Mouse (Mus musculus) forebrain, postnatal 0 days (tissue): ENCODE data around the gene Gipc1. TPM values are rescaled to one million over a fixed set of nuclear protein-coding genes. Genes with fewer than 3 reads are reported as not detected.

Experiments used
- ATAC-seq: fragments of 200-750 bp; cut with Nextera tagmentation; 2 replicates; pipeline ENCODE4 v1.8.0; 2017; ENCODE audit warnings: mild to moderate bottlenecking, moderate library complexity
- DNase-seq: peaks from one replicate; pipeline ENCODE4 v3.0.0-alpha.2; 2015
- H3K27ac ChIP-seq: fragments of 300-500 bp; sonication (generic); 2 replicates; pipeline ENCODE4 v1.5.1; 2014; ENCODE audit warnings: low read depth, mild to moderate bottlenecking, antibody characterized with exemption, low read length, moderate library complexity, mixed read lengths
- H3K27me3 ChIP-seq: fragments of 300-500 bp; sonication (generic); 2 replicates; pipeline ENCODE4 v1.6.1; 2014; ENCODE audit warnings: mild to moderate bottlenecking, low read length, mixed read lengths; ENCODE audit not compliant: insufficient read depth
- H3K36me3 ChIP-seq: fragments of 300-500 bp; sonication (generic); 2 replicates; pipeline ENCODE4 v1.6.1; 2014; ENCODE audit warnings: mild to moderate bottlenecking, moderate library complexity; ENCODE audit not compliant: insufficient read depth
- H3K4me1 ChIP-seq: fragments of 300-500 bp; sonication (generic); 2 replicates; pipeline ENCODE4 v1.6.1; 2014; ENCODE audit warnings: antibody characterized with exemption; ENCODE audit not compliant: insufficient read depth
- H3K4me2 ChIP-seq: fragments of 300-500 bp; sonication (generic); 2 replicates; pipeline ENCODE4 v1.6.1; 2014; ENCODE audit warnings: low read depth, mild to moderate bottlenecking, moderate library complexity
- H3K4me3 ChIP-seq: fragments of 300-500 bp; sonication (generic); 2 replicates; pipeline ENCODE4 v1.5.1; 2014; ENCODE audit warnings: low read depth, low read length, mixed read lengths
- H3K9ac ChIP-seq: fragments of 300-500 bp; sonication (generic); 2 replicates; pipeline ENCODE4 v1.6.1; 2014; ENCODE audit warnings: mild to moderate bottlenecking
- H3K9me3 ChIP-seq: fragments of 300-500 bp; sonication (generic); 2 replicates; pipeline ENCODE4 v1.6.1; 2016; ENCODE audit warnings: low read length
- CTCF ChIP-seq: sonication (generic); IDR thresholded peaks from 2 replicates; pipeline ENCODE4 v1.5.1; 2016; ENCODE audit warnings: antibody characterized with exemption, control low read depth, low read depth
- WGBS: fragments of 180-500 bp; shearing (Covaris S2); extraction: QIAGEN DNeasy Blood & Tissue Kit; methylation state at CpG from one replicate; pipeline ENCODE4 v1.1.7; 2014; 5-methylcytosine and 5-hydroxymethylcytosine counted together
- polyA plus RNA-seq: library from polyadenylated mRNA; unstranded; fragments of >200 nt; fragmentation: Nextera tagmentation; extraction: Ambion mirVana; gene quantifications from 2 replicates; pipeline ENCODE4 v1.2.1, GENCODE M21; 2015
- total RNA-seq: library from RNA; depleted of rRNA; stranded (reverse); fragments of >200 nt; gene quantifications from 2 replicates; pipeline ENCODE4 v1.2.3, GENCODE M21; 2014

The Gipc1 gene
- total and polyA plus RNA-seq, 2 experiments from 2014 or later = 77.8 to 135 TPM

GRCm38 (mm10) chr8:83648031-83648430, 4.4 kb upstream of the Gipc1 start:
- Histone ChIP-seq H3K4me3 (no peak overlapping the region), H3K4me2 (no peak overlapping the region), H3K27me3 (no peaks in the 10 kb centered on the region), H3K9me3 (no peaks in the 10 kb centered on the region), H3K36me3 (no peaks in the 10 kb centered on the region), H3K9ac (no peak overlapping the region), H3K4me1 (no peaks in the 10 kb centered on the region; the same call in 1 of the 2 replicates), H3K27ac (no peak overlapping the region)
- DNase-seq = no peak
- 93% methylated on average over 4 of the region's 4 CpGs for WGBS
- no peak for TF ChIP-seq CTCF
- no peak for ATAC-seq

GRCm38 (mm10) chr8:83649699-83650098, 2.8 kb upstream of the Gipc1 start:
- H3K36me3 ChIP-seq = no peaks in the 10 kb centered on the region
- no peaks in the 10 kb centered on the region for H3K9me3 ChIP-seq
- ATAC-seq (no peak), DNase-seq (no peak)
- H3K4me3 ChIP-seq = no peak overlapping the region
- H3K27me3 ChIP-seq = no peaks in the 10 kb centered on the region
- H3K4me1 ChIP-seq = peaks cover 11% of the 10 kb centered on the region
- H3K27ac ChIP-seq = no peak overlapping the region
- 90% methylated on average over 6 of the region's 6 CpGs for WGBS
- no peak overlapping the region for H3K9ac ChIP-seq
- no peak for TF ChIP-seq CTCF
- no peak overlapping the region for H3K4me2 ChIP-seq

GRCm38 (mm10) chr8:83652744-83653661, 526 bp downstream of the Gipc1 start:
- DNase-seq (no peak), ATAC-seq (peak; percentile 15)
- H3K4me2 ChIP-seq = peak overlapping the region; percentile 93
- no peak for TF ChIP-seq CTCF
- WGBS = 4% methylated on average over 46 of the region's 46 CpGs
- H3K27me3 ChIP-seq = no peaks in the 10 kb centered on the region
- 0 out of 2 replicates have a peak, but pooled peaks cover 4% of the 10 kb centered on the region for H3K36me3 ChIP-seq
- peak overlapping the region; percentile 42; the same call in 1 of the 2 replicates for H3K27ac ChIP-seq
- H3K9me3 ChIP-seq = no peaks in the 10 kb centered on the region
- H3K4me3 ChIP-seq = peak overlapping the region; percentile 72
- peaks cover 11% of the 10 kb centered on the region for H3K4me1 ChIP-seq
- H3K9ac ChIP-seq = peak overlapping the region; percentile 66

GRCm38 (mm10) chr8:83653662-83654017, 1.2 kb downstream of the Gipc1 start:
- TF ChIP-seq CTCF = no peak
- 42% methylated on average over 10 of the region's 10 CpGs for WGBS
- Histone ChIP-seq H3K36me3 (0 out of 2 replicates have a peak, but pooled peaks cover 4% of the 10 kb centered on the region), H3K27ac (no peak overlapping the region), H3K9ac (peak overlapping the region; percentile 66), H3K4me1 (peaks cover 11% of the 10 kb centered on the region), H3K27me3 (no peaks in the 10 kb centered on the region), H3K4me3 (peak overlapping the region; percentile 72), H3K9me3 (no peaks in the 10 kb centered on the region), H3K4me2 (peak overlapping the region; percentile 93)
- ATAC-seq (no peak), DNase-seq (no peak)

GRCm38 (mm10) chr8:83654725-83655124, 2.2 kb downstream of the Gipc1 start:
- no peak for TF ChIP-seq CTCF
- no peak for DNase-seq
- Histone ChIP-seq H3K27ac (no peak overlapping the region), H3K4me3 (no peak overlapping the region), H3K4me2 (no peak overlapping the region), H3K9me3 (no peaks in the 10 kb centered on the region), H3K36me3 (0 out of 2 replicates have a peak, but pooled peaks cover 4% of the 10 kb centered on the region), H3K9ac (no peak overlapping the region), H3K4me1 (peaks cover 11% of the 10 kb centered on the region), H3K27me3 (no peaks in the 10 kb centered on the region)
- ATAC-seq = no peak
- 96% methylated on average over 6 of the region's 6 CpGs for WGBS

- no peaks in the 10 kb centered on the region for H3K27me3 ChIP-seq
- no peak for ATAC-seq
- DNase-seq = no peak
- no peak overlapping the region for H3K27ac ChIP-seq
- H3K4me3 ChIP-seq = no peak overlapping the region
- no peak for TF ChIP-seq CTCF
- H3K36me3 ChIP-seq = 0 out of 2 replicates have a peak, but pooled peaks cover 4% of the 10 kb centered on the region
- WGBS = 90% methylated on average over 9 of the region's 9 CpGs
- no peak overlapping the region for H3K4me2 ChIP-seq
- H3K4me1 ChIP-seq = peaks cover 11% of the 10 kb centered on the region
- H3K9me3 ChIP-seq = no peaks in the 10 kb centered on the region
- H3K9ac ChIP-seq = no peak overlapping the region
These were observed 3.6 kb downstream of the Gipc1 start for GRCm38 (mm10) chr8:83656043-83656442.
